Mouse (Mus musculus): ENCODE results near the gene Elavl2. TPM values are rescaled to one million over a fixed set of nuclear protein-coding genes. Genes with fewer than 3 reads are reported as not detected.

The Elavl2 gene
- polyA plus RNA-seq, 1 experiment: 2.0 TPM

- no peak for TF ChIP-seq CTCF (IDR thresholded peaks at IDR 0.05; ENCODE audit: borderline replicate concordance, insufficient read depth, low read length)
- Histone ChIP-seq H3K27ac (ENCODE audit: insufficient read depth, low read length) (no peak overlapping the region), H3K4me3 (ENCODE audit: insufficient read depth, low read length) (no peak overlapping the region), H3K4me1 (ENCODE audit: control insufficient read depth, insufficient read depth, low read length) (no peaks in the 10 kb centered on the region)
Measured at GRCm38 (mm10) chr4:91230439-91230863, 170.1 kb downstream of the Elavl2 start.

- H3K4me3 ChIP-seq (ENCODE audit: insufficient read depth, low read length): no peak overlapping the region
- TF ChIP-seq CTCF (IDR thresholded peaks at IDR 0.05; ENCODE audit: borderline replicate concordance, insufficient read depth, low read length) (no peak), POLR2A (IDR thresholded peaks at IDR 0.05; ENCODE audit: low read depth, low read length) (no peak)
- H3K27ac ChIP-seq (ENCODE audit: insufficient read depth, low read length): no peak overlapping the region
- H3K4me1 ChIP-seq (ENCODE audit: control insufficient read depth, insufficient read depth, low read length): no peaks in the 10 kb centered on the region
Measured at GRCm38 (mm10) chr4:91228341-91228740, 172.2 kb downstream of the Elavl2 start.

GRCm38 (mm10) chr4:91223811-91224210, 176.8 kb downstream of the Elavl2 start:
- no peak overlapping the region for H3K4me3 ChIP-seq (ENCODE audit: insufficient read depth, low read length)
- H3K27ac ChIP-seq (ENCODE audit: insufficient read depth, low read length): no peak overlapping the region
- TF ChIP-seq POLR2A (IDR thresholded peaks at IDR 0.05; ENCODE audit: low read depth, low read length): no peak
- no peak for TF ChIP-seq CTCF (IDR thresholded peaks at IDR 0.05; ENCODE audit: borderline replicate concordance, insufficient read depth, low read length)
- no peaks in the 10 kb centered on the region for H3K4me1 ChIP-seq (ENCODE audit: control insufficient read depth, insufficient read depth, low read length)

- Histone ChIP-seq H3K4me3 (ENCODE audit: insufficient read depth, low read length) (no peak overlapping the region), H3K27ac (ENCODE audit: insufficient read depth, low read length) (no peak overlapping the region), H3K4me1 (ENCODE audit: control insufficient read depth, insufficient read depth, low read length) (no peaks in the 10 kb centered on the region)
- TF ChIP-seq CTCF (IDR thresholded peaks at IDR 0.05; ENCODE audit: borderline replicate concordance, insufficient read depth, low read length) (no peak), POLR2A (IDR thresholded peaks at IDR 0.05; ENCODE audit: low read depth, low read length) (no peak)
Measured at GRCm38 (mm10) chr4:91219322-91219721, 181.3 kb downstream of the Elavl2 start.

GRCm38 (mm10) chr4:91213917-91214316, 186.7 kb downstream of the Elavl2 start:
- Histone ChIP-seq H3K27ac (ENCODE audit: insufficient read depth, low read length) (no peak overlapping the region), H3K4me3 (ENCODE audit: insufficient read depth, low read length) (no peak overlapping the region), H3K4me1 (ENCODE audit: control insufficient read depth, insufficient read depth, low read length) (no peaks in the 10 kb centered on the region)
- TF ChIP-seq POLR2A (IDR thresholded peaks at IDR 0.05; ENCODE audit: low read depth, low read length) (no peak), CTCF (IDR thresholded peaks at IDR 0.05; ENCODE audit: borderline replicate concordance, insufficient read depth, low read length) (no peak)

GRCm38 (mm10) chr4:91208415-91209292, 191.9 kb downstream of the Elavl2 start:
- TF ChIP-seq CTCF (IDR thresholded peaks at IDR 0.05; ENCODE audit: borderline replicate concordance, insufficient read depth, low read length): no peak
- TF ChIP-seq POLR2A (IDR thresholded peaks at IDR 0.05; ENCODE audit: low read depth, low read length): no peak
- H3K27ac ChIP-seq (ENCODE audit: insufficient read depth, low read length): no peak overlapping the region
- no peaks in the 10 kb centered on the region for H3K4me1 ChIP-seq (ENCODE audit: control insufficient read depth, insufficient read depth, low read length)
- no peak overlapping the region for H3K4me3 ChIP-seq (ENCODE audit: insufficient read depth, low read length)

Data from embryonic fibroblast, embryonic 13.5 days (primary cell).